Mouse (Mus musculus) midbrain, embryonic 13.5 days (tissue): ENCODE measurements around the gene Gm5741. TPM values are rescaled to one million over a fixed set of nuclear protein-coding genes. Genes with fewer than 3 reads are reported as not detected.
A peak's percentile ranks its signal among the peaks of the same experiment; 100 is the strongest.

Source experiments
- ATAC-seq: fragments of 200-750 bp; cut with Nextera tagmentation; 2 replicates; pipeline ENCODE4 v1.8.0; 2017; ENCODE audit warnings: mild to moderate bottlenecking, moderate TSS enrichment, moderate library complexity
- H3K27ac ChIP-seq: fragments of 300-500 bp; sonication (generic); 2 replicates; pipeline ENCODE4 v1.5.1; 2015; ENCODE audit warnings: inconsistent platforms, mild to moderate bottlenecking, moderate library complexity
- H3K27me3 ChIP-seq: fragments of 300-500 bp; sonication (generic); 2 replicates; pipeline ENCODE4 v1.6.1; 2015; ENCODE audit warnings: mild to moderate bottlenecking, inconsistent platforms
- H3K36me3 ChIP-seq: fragments of 300-500 bp; sonication (generic); 2 replicates; pipeline ENCODE4 v1.6.1; 2015; ENCODE audit warnings: mild to moderate bottlenecking, inconsistent platforms
- H3K4me1 ChIP-seq: fragments of 300-500 bp; sonication (generic); replicated peaks from 2 replicates; pipeline ENCODE4 v1.6.1; 2015; ENCODE audit warnings: inconsistent platforms
- H3K4me2 ChIP-seq: fragments of 300-500 bp; sonication (generic); replicated peaks from 2 replicates; pipeline ENCODE4 v1.6.1; 2015; ENCODE audit warnings: moderate library complexity, mild to moderate bottlenecking, inconsistent platforms
- H3K4me3 ChIP-seq: fragments of 300-500 bp; sonication (generic); replicated peaks from 2 replicates; pipeline ENCODE4 v1.5.1; 2015; ENCODE audit warnings: mild to moderate bottlenecking, inconsistent platforms
- H3K9ac ChIP-seq: fragments of 300-500 bp; sonication (generic); replicated peaks from 2 replicates; pipeline ENCODE4 v1.6.1; 2015; ENCODE audit warnings: mild to moderate bottlenecking, inconsistent platforms
- H3K9me3 ChIP-seq: fragments of 300-500 bp; sonication (generic); 2 replicates; pipeline ENCODE4 v1.6.1; 2016; ENCODE audit warnings: mild to moderate bottlenecking, inconsistent platforms
- WGBS: fragments of 180-500 bp; shearing (Covaris S2); methylation state at CpG from one replicate; pipeline ENCODE4 v1.1.7; 2015; 5-methylcytosine and 5-hydroxymethylcytosine counted together
- polyA plus RNA-seq: library from polyadenylated mRNA; unstranded; fragments of >200 nt; fragmentation: Nextera tagmentation; extraction: Ambion mirVana; gene quantifications from 2 replicates; pipeline ENCODE4 v1.2.1, GENCODE M21; 2015

Gene Gm5741
- polyA plus RNA-seq, 1 experiment from 2014 or later, result 0.83 TPM

DNA sequence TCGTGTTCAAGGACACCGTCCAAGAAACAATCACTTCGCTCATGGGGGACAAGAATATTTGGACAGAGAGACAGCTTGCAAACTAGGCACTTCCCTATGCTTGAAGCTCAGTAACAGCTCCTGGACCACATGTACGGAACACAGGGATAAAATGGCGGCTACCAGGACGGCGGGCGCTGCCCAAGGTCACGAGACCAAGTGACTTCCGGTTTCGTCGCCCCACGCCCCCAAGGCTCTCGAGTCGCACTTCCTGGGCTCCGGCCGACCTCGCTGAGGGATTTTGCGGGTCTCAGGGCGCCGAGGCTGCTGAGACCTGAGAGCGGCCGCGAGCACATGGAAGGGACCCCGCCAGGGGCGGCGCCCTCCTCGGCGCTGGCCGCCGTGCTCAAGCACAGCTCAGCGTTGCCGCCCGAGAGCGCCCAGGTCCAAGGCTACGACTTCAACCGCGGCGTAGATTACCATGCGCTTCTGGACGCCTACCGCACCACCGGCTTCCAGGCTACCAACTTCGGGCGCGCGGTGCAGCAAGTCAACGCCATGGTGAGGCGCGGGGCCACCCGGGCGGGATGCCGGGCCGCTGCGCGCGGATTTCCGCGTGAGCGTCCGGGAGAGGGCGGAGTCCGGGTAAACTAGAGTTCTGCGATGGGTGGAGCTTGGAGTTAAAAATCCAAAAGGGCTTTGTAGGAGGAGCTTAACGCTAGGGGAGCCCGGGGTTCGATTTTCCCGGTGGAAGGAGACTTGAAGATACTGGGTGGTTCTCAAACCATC, 3.9 kb upstream of the Gm5741 start, which contains the start of gene Dhps:
Dhps (plus strand) TSS at position 244 of the 768 bp plus-strand sequence.
- peak within 1 kb of the TSS; percentile 68 for H3K4me2 ChIP-seq
- H3K9me3 ChIP-seq, result no peaks in the 10 kb centered on the region
- peaks cover 17% of the 10 kb centered on the region for H3K4me1 ChIP-seq
- H3K27me3 ChIP-seq, result no peaks in the 10 kb centered on the region
- H3K27ac ChIP-seq, result peak within 1 kb of the TSS; percentile 93
- peak; percentile 89 for ATAC-seq
- WGBS, result under 1% methylated on average over 67 of the region's 68 CpGs
- H3K36me3 ChIP-seq, result peaks cover 62% of the 10 kb centered on the region
- peak within 1 kb of the TSS; percentile 78 for H3K4me3 ChIP-seq
- peak within 1 kb of the TSS; percentile 80 for H3K9ac ChIP-seq

DNA sequence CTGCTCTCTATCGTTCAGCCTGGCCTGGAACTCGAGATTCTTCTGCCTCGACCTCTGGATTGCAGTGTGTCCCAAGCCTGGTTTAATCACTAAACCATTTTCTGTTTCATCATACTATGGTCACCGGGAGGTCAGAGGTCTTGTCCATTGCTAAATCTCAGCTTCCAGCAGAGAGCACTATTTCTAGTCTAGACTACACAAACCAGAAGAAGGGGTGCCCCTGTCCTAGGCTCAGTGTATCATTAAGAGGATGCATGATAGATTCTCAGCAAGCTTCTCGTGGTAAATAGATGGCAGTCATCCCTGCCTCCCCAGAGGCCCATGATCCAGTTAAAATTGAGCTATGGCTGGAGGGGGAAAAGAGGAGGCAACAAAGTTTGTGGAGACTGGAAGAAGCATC, 3.3 kb upstream of the Gm5741 start:
- H3K9me3 ChIP-seq, result no peaks in the 10 kb centered on the region
- WGBS, result 87% methylated on average over 5 of the region's 5 CpGs
- 0 out of 2 replicates have a peak overlapping the region, but pooled peaks have one; percentile 5 for H3K9ac ChIP-seq
- H3K36me3 ChIP-seq, result peaks cover 62% of the 10 kb centered on the region
- ATAC-seq, result no peak
- H3K4me3 ChIP-seq, result peak overlapping the region; percentile 78
- H3K4me1 ChIP-seq, result peaks cover 17% of the 10 kb centered on the region
- H3K4me2 ChIP-seq, result peak overlapping the region; percentile 68
- no peaks in the 10 kb centered on the region for H3K27me3 ChIP-seq
- peak overlapping the region; percentile 93 for H3K27ac ChIP-seq

DNA sequence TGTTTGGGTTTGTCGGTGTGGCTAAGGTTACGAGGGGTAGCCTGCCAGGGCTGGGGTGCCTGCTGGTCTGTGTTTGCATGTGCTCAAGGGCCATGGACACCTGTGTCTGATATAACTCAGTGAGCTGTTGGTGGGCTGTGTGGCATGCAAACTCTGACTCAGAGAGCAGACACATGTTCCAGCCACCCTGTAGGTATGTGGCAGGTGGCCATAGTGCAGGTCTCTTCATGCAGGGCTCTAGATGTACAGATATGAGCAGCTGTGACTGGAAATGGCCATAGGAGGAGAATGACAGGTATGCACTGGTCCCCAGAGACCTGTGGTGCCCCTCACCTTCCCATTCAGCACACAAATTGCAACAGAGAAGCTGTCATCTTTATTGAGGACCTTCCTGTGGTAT, 627 bp downstream of the Gm5741 start:
- no peak overlapping the region for H3K9ac ChIP-seq
- H3K4me3 ChIP-seq, result no peak overlapping the region
- 93% methylated on average over 2 of the region's 2 CpGs for WGBS
- H3K4me1 ChIP-seq, result peaks cover 9% of the 10 kb centered on the region
- H3K4me2 ChIP-seq, result no peak overlapping the region
- peaks cover 64% of the 10 kb centered on the region for H3K36me3 ChIP-seq
- H3K27me3 ChIP-seq, result no peaks in the 10 kb centered on the region
- ATAC-seq, result no peak
- no peaks in the 10 kb centered on the region for H3K9me3 ChIP-seq
- H3K27ac ChIP-seq, result no peak overlapping the region

DNA sequence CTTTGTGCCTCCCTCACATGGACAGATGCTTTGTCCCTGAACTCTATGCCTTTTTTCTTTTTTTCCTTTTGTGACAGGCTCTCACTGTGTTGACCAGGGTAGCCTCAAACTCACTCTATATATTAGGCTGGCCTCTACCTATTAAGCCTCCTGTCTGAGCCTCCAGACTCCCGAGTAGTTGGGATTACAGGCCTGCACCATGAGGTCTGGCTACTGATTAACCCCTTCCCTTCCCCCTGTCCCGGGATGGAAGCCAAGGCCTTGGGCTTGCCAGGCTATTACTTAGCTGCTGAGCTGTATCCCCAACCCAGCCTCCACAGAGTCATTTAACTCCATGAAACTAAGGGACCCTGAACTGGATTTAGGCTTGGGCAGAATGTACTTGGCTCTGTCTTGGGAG, 2.6 kb downstream of the Gm5741 start:
- Histone ChIP-seq H3K36me3 (peaks cover 69% of the 10 kb centered on the region), H3K27ac (no peak overlapping the region), H3K4me1 (peaks cover 24% of the 10 kb centered on the region), H3K9ac (no peak overlapping the region), H3K9me3 (no peaks in the 10 kb centered on the region), H3K4me3 (no peak overlapping the region), H3K4me2 (no peak overlapping the region), H3K27me3 (no peaks in the 10 kb centered on the region)
- WGBS, result 40% methylated on average over 2 of the region's 2 CpGs
- no peak for ATAC-seq

DNA sequence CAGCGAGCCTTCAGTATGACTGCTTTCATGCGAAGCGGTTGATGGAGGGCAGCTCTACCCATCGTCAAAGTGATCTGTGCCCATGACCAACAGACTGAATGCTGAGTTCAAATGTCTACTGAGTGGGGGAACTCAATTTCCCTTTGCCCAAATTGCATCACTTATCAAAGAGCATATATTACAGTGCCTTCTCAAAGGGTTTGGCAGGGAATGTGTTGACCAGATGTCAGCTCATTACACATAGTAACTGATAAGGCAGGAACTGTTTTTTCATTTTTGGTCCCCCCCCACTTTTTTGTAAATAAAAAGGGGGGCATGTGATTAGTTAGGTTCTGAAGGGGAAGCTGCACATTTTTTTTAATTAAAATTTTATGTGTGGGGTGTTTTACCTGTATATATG, 5.2 kb downstream of the Gm5741 start:
- H3K4me2 ChIP-seq, result no peak overlapping the region
- ATAC-seq, result no peak
- 98% methylated on average over 4 of the region's 4 CpGs for WGBS
- H3K36me3 ChIP-seq, result peaks cover 54% of the 10 kb centered on the region
- H3K27me3 ChIP-seq, result no peaks in the 10 kb centered on the region
- no peak overlapping the region for H3K4me3 ChIP-seq
- H3K9me3 ChIP-seq, result no peaks in the 10 kb centered on the region
- no peak overlapping the region for H3K27ac ChIP-seq
- H3K9ac ChIP-seq, result no peak overlapping the region
- H3K4me1 ChIP-seq, result peaks cover 24% of the 10 kb centered on the region

DNA sequence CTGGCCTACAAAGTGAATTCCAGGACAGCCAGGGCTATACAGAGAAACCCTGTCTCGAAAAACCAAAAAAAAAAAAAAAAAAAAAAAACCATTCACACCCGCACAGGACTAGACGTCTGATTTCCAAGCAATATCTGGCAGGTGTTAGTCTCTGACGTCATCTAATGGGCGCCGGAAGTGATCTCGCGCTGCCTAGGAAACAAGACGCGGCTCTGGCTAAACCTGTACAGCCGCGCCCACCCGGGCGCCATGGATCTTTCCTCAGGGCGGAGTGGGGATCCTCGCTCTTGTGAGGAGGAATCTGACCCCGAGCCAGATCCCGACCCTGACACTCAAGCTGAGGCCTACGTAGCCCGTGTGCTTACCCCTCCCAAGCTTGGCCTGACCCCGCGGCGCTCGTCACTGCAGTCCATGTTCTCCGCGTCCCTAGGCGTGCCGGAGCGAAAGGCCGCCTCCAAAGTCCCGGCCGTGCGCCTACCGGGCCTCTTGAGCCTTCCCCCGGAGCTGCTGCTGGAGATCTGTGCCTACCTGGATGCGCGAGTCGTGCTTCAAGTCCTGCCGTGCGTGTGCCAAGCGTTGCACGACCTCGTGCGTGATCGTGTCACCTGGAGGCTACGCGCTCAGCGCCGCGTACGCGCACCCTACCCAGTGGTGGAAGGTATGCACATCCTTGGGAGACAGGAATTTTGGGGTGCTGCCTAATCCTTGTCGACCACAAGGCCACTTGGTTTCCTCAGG, 7.7 kb downstream of the Gm5741 start, which contains the start of gene Fbxw9:
Fbxw9 (plus strand) TSS at position 177 of the 738 bp plus-strand sequence.
- Histone ChIP-seq H3K4me2 (peak within 1 kb of the TSS; percentile 84), H3K4me1 (peaks cover 24% of the 10 kb centered on the region), H3K36me3 (peaks cover 45% of the 10 kb centered on the region), H3K9me3 (no peaks in the 10 kb centered on the region), H3K9ac (peak within 1 kb of the TSS; percentile 77), H3K27me3 (no peaks in the 10 kb centered on the region), H3K27ac (peak within 1 kb of the TSS; percentile 22; the same call in 1 of the 2 replicates), H3K4me3 (peak within 1 kb of the TSS; percentile 92)
- WGBS, result 2% methylated on average over 53 of the region's 53 CpGs
- peak; percentile 95 for ATAC-seq

DNA sequence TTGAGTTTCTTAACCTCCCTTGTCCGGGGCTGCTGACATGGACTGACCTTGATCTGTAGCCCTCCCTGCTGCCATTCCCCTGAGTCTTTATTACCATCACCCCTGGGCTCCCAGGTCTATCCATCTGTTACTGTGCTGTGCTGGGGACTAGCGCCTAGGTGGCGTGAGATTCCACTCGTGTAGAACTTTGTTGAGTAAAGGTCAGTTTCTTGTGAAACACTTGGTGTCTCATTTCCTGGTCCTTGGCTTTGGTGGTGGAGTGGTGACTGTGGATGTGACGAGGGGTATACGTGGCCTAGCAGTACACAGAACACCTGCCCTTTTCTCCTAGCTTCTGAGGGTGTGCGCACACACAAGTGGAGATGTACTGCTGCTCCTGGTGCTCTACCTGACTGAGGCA, 10.4 kb downstream of the Gm5741 start:
- no peak overlapping the region for H3K4me2 ChIP-seq
- H3K27me3 ChIP-seq, result no peaks in the 10 kb centered on the region
- H3K9ac ChIP-seq, result no peak overlapping the region
- H3K27ac ChIP-seq, result no peak overlapping the region
- 90% methylated on average over 7 of the region's 7 CpGs for WGBS
- peaks cover 51% of the 10 kb centered on the region for H3K36me3 ChIP-seq
- H3K9me3 ChIP-seq, result no peaks in the 10 kb centered on the region
- no peak for ATAC-seq
- no peak overlapping the region for H3K4me3 ChIP-seq
- H3K4me1 ChIP-seq, result peaks cover 22% of the 10 kb centered on the region

DNA sequence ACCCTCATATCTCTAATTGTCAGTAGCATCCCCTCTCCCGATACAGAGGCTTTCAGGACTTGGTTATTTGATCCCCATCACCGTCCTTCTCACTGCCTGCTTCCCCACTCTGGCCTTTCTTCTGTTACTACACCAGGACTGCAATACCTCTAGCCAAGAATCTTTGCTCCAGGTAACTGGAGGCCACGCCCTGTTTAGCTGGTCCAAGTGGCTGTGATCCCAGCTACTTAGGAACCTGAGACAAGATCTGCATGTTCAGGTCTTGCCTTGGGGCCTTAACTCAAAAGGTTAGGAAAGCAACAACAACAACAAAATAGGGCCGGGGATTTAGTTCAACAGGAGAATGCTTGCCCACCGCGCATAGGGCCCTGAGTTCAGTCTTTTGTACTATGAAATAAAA, 24.2 kb downstream of the Gm5741 start:
- Histone ChIP-seq H3K27me3 (no peaks in the 10 kb centered on the region), H3K4me3 (no peak overlapping the region), H3K4me1 (peaks cover 9% of the 10 kb centered on the region), H3K4me2 (no peak overlapping the region), H3K9ac (no peak overlapping the region), H3K9me3 (no peaks in the 10 kb centered on the region), H3K36me3 (peaks cover 83% of the 10 kb centered on the region), H3K27ac (no peak overlapping the region)
- no peak for ATAC-seq
- WGBS, result 97% methylated on average over 6 of the region's 6 CpGs

DNA sequence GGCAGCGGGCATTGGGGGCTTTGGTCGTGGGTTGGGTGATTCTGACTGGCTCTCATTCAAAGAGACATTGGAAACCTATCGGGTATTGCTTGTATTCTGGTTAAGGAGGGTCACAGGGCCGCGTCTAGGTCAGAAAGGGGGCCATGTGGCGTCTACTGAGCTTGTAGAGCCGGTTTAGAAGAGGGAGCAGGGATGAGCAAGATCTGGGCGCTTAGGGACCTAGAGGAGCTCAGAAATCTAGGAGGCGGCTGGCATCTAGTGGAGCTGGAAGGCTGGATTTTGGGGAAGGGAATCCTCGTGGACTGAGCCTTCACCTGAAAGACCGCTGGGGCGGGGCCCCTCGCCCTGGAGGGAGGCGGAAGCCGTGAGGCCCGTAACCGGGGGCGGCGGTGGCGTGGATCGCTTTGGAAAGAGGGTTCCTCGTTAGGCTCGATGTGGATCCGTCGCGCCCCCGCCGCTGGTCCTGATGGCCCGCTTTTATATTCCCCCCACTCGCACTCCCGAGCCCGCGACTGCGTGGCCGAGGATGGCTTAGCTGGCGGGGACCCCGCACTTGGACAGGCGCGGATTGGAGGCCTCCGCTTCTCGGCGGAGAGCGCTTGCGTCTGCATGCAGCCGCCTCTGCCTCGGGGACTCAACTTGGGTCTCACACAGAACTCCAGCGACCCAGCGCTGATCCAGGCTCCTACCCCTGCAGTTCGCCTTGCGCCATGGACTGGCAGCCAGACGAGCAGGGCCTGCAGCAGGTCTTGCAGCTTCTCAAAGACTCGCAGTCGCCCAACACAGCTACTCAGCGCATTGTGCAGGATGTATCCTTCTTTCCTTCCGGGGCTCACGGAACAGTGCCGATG, 29.9 kb downstream of the Gm5741 start:
- H3K4me3 ChIP-seq, result peak overlapping the region; percentile 83
- peak; percentile 26 for ATAC-seq
- under 1% methylated on average over 57 of the region's 57 CpGs for WGBS

DNA sequence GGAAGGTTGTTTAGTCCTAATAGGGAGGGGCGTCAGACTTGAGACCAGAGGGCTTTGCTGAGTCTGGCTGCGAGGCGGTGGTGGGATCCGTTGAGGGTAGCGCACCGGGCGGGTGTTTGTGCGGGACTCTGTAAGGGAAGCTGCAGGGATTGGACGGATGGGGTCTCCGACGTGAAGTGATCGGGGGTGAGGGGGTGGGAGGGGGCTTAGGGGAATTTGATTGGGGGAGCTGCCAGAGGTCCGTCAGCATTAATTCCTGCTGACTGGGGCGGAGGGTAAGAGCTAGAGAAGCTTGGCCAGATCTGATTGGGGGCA, 30.5 kb downstream of the Gm5741 start:
- peak; percentile 79 for ATAC-seq
- peaks cover 36% of the 10 kb centered on the region for H3K4me1 ChIP-seq
- peak overlapping the region; percentile 99 for H3K27ac ChIP-seq
- peak overlapping the region; percentile 91 for H3K4me2 ChIP-seq
- H3K9ac ChIP-seq, result peak overlapping the region; percentile 91
- no peaks in the 10 kb centered on the region for H3K9me3 ChIP-seq
- H3K27me3 ChIP-seq, result no peaks in the 10 kb centered on the region
- WGBS, result 2% methylated on average over 14 of the region's 14 CpGs
- H3K4me3 ChIP-seq, result peak overlapping the region; percentile 83
- peaks cover 36% of the 10 kb centered on the region for H3K36me3 ChIP-seq

More for the DNA sequence above, 29.9 kb downstream of the Gm5741 start:
- Histone ChIP-seq H3K9me3 (no peaks in the 10 kb centered on the region), H3K27me3 (no peaks in the 10 kb centered on the region), H3K4me1 (peaks cover 36% of the 10 kb centered on the region), H3K27ac (peak overlapping the region; percentile 99), H3K4me2 (peak overlapping the region; percentile 91), H3K36me3 (peaks cover 32% of the 10 kb centered on the region), H3K9ac (peak overlapping the region; percentile 91)

DNA sequence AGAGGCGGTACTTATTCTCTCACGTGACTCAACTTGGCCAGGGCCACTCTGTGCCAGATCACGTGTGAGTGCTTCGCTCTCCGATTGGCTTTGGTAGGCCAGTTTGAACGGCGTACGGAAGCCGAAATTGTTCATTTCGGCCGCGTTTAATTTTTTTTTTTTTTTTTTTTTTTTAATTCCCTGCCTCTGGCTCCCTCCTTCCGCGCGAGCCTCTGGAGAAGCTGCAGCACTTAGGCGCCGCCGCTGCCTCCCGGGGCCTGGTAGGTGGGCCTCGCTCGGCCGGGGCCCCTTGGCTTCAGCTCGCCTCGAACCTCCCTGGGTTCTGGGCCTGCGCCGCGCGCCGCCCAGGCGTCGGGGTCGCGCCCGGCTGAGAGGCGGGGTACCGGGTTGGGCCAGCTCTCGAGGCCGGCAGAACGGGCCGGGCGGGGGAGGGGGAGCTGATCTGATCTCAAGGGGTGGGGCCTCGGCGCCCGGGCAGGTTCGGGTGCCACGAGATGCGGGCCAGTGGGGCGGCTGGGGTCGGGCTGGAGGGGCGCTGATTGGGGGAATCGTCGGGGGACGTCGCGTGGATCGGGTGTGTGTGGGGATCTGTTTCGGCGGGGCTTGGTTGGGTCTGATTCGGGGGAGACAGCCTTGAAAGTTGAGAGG, 30.9 kb downstream of the Gm5741 start, which contains the start of gene Tnpo2:
Tnpo2 (plus strand) TSS at position 198 of the 648 bp plus-strand sequence.
- H3K4me2 ChIP-seq, result peak within 1 kb of the TSS; percentile 91
- no peaks in the 10 kb centered on the region for H3K9me3 ChIP-seq
- peaks cover 36% of the 10 kb centered on the region for H3K4me1 ChIP-seq
- WGBS, result under 1% methylated on average over 56 of the region's 59 CpGs
- peak within 1 kb of the TSS; percentile 99 for H3K27ac ChIP-seq
- peak within 1 kb of the TSS; percentile 83 for H3K4me3 ChIP-seq
- ATAC-seq, result peak; percentile 88
- H3K9ac ChIP-seq, result peak within 1 kb of the TSS; percentile 91
- H3K36me3 ChIP-seq, result peaks cover 36% of the 10 kb centered on the region
- H3K27me3 ChIP-seq, result no peaks in the 10 kb centered on the region
